Mouse (Mus musculus) heart, adult 18-20 months (tissue): Measurements from ENCODE around the gene Tmc5. TPM values are rescaled to one million over a fixed set of nuclear protein-coding genes. Genes with fewer than 3 reads are reported as not detected.
A peak's percentile ranks its signal among the peaks of the same experiment; 100 is the strongest.

ENCODE experiments used
- DNase-seq, 2 experiments: peaks; one replicate each; pipeline ENCODE4 v3.0.0; 2021 to 2022; ENCODE audit warnings: mixed read lengths in 1 of 2
- total RNA-seq, 2 experiments: library from RNA; stranded (reverse); gene quantifications; 2 replicates each; pipeline ENCODE4 v1.2.3; 2021

Tmc5 gene
- total RNA-seq, 2 experiments from 2014 or later, result 0.17 to 0.87 TPM

DNA sequence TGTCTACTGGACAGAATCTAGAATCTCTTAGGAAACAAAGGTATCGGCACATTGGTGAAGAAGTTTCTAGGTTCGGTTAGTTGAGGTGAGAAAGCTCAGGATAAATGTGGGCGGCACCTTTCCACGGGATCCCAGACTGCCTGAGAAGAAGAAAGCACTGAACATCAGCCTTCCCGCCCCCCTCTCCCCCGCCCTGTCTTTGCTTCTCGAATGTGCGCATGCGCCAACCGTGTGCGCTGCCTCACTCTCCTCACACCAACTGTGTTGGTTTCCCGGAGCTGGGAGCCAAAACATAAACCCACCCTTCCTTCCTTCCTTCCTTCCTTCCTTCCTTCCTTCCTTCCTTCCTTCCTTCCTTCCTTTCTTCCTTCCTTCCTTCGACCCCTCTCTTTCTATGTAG is 13.6 kb downstream of the Tmc5 start:
- no peak for DNase-seq

DNA sequence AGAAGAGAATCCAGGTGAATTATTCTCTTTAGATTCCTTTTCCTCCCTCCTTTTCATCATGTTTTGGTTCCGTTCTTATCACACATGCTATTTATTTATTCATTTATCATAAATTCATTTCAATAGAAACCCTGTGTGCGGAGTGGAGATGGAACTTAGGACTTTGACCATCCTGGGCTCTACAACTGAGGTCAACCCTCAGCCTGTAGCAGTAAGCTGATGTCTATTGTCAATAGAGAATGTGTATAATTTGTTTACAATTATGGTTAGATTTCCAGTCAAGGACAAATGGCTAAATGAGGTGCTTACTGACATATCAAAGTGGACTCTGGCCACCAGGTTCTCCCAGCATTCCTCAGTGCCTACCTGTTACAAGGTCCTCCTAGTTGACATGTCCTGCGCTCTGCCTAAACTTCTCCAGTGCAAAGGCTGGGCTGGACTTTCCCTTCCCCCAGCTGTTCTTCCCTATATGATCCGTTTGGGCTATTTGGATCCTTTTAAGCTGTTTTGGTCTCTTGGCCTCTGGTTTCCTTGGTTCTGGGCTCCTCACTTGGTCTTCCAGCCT is 14.2 kb downstream of the Tmc5 start:
- DNase-seq, result no peak

DNA sequence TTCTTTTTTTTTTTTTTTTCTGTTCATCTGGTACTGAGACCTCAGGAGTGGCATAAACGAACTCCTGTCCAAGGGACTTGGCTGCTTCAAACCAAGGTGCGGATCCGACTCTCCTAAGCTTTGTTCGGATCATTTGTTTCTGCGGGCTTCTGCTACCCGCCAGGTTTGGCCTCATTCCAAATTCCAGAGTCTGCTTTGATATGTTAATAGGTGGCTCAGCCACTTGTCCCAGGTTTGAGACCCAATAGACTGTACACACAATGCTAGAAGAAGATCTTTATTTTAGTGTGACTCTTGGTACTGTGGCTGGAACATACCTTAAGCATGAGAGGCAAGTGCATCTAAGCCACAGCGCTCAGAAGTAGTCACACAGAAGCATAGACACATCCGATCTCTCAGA is 14.8 kb downstream of the Tmc5 start:
- no peak for DNase-seq

DNA sequence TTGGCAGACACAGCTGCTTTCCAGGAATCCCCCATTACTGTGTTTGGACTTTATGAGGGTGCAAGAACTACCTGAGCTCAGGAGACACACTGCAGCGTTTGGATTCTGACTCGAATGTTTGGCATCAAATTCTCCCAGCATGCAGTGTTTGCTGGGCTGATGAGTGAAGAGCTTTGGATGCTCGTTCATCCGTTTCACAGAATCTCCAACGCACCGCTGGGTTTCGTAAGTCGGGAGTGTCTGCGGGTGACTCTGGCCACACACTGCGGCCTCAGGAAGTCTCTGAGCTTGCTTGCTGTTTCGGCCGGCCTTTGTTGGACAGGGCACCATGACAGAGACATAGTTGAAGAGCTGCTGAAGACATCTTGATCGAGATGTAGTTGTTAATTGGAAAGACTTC is 17.0 kb downstream of the Tmc5 start:
- no peak for DNase-seq

DNA sequence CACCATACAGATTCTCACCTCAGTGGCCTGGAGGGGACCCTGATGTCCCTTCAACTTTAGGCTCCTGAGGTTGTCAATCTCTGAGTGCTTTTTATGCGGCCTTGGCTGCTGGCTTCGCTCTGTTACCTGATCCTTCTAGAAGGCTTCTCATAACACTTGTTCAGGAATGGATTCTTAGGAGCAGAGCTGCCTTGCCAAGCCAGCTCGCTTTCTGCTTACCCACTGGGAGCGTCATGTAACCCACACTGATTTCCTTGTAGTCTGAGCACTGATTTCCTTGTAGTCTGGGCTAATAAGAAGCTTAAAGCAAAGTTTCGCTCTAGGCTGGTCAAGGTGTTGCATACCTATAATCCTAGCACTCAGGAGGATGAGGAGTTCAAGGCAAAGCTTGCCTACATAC is 21.0 kb downstream of the Tmc5 start:
- no peak for DNase-seq

DNA sequence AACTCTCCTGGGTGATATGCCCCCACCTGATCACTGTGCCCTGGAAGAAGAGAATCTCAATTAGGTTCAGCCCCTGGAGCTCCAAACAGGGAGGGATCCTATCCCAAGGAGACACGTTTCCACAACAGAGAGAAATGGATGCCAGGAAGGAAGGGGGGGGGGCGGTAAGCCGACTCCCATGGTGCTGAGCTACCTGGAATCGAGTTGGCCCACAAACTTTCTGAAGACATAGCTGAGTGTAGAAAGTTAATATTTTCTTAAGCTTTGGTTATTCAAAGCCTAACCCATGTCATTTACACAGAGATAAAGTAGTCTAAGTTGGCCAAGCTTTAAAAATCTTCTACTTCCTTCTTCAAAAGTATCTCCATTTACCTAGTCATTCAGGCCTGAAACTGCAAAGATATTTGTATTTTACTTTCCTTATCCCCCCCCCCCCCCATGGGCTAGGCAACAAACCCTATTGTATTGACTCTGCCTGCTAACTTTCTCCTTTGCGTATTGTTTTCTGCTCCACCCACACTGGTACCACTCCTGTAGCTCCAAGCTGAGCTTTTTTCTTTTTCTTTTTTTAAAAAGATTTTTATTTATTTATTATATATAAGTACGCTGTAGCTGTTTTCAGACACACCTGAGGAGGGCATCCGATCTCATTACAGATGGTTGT is 23.3 kb downstream of the Tmc5 start:
- DNase-seq, result no peak

DNA sequence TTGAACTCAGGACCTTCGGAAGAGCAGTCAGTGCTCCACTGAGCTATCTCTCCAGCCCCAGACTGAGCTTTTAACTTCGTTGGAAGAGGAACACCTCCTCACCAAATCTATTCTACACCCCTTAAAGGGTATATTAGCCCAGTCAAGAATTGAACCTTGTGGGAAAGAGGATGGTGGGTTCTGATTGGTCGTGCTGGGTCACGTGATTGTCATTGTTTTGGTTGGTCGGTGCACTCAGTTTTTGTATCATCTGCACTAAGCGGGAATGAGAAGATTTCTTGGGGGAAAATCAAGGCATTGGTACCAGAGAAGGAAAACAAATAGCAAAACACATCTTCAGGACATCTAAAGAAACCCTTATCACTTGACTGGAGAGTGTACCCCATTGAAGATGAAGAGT is 24.0 kb downstream of the Tmc5 start:
- DNase-seq, result no peak

DNA sequence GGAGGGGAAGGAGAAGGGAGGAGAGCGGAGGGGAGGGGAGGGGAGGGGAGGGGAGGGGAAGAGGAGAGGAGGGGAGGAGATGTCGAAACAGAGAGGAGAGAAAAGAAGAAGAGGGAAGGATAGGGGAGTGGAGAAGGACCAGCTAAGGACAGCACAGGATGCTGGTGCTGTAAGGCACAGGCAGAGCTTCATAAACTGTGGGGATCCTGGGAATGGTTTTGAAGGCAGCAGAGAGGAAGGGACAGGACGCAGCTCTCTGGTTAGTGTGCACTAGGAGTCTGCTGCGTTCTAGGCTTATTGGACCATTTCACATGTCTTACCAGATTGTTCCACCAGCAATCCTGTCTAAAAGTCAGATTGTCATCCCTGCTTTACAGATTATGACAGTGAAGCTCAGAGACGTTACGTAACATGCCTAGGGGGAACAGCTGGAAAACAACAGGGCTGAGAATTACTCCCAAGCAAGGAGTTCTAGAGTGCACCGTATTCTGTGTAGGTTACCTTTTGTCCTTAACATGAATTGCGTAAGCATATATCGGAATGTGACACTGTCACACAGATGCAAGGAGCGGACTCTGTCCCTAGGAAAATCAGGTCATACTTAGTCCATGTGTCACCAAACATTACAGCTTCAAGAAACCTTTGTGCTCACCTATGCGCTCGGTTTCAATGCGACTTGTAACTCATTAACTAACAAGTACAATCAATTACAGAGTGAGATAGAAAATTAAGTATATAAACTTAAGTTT is 30.6 kb downstream of the Tmc5 start:
- no peak for DNase-seq

DNA sequence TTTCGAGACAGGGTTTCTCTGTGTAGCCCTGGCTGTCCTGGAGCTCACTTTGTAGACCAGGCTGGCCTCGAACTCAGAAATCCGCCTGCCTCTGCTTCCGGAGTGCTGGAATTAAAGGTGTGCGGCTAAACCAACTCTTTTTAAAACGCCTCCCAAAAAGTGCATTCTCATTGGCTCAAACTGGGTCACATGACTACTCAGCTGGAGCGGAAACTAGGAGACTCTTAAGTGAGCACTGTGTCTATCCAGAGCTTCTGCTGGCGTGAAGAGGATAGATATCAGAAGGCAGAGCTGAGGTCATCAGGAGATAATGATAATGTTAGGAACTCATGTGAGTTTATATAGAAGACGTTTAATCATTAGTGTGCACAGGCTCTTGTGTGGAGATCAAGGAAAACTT is 36.0 kb downstream of the Tmc5 start:
- no peak for DNase-seq

DNA sequence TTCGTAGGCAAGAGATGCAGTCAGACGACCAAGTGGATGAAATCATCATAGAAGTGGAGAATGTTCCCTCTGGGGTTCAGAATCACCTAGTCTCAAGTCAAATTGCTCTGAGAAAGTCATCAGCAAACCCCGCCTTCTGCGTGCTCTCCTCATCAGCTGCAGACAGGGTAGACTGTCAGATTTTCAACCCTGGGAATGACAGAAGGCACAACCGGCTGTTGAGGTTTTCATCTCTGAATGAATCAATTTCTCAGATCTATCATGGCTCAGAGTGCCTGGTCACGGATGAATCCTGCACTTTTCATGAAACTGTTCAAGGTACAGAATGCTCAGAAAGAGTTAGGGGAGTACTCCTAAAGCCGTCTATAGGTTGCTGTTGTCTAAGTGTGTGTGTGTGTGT is 36.9 kb downstream of the Tmc5 start:
- no peak for DNase-seq

DNA sequence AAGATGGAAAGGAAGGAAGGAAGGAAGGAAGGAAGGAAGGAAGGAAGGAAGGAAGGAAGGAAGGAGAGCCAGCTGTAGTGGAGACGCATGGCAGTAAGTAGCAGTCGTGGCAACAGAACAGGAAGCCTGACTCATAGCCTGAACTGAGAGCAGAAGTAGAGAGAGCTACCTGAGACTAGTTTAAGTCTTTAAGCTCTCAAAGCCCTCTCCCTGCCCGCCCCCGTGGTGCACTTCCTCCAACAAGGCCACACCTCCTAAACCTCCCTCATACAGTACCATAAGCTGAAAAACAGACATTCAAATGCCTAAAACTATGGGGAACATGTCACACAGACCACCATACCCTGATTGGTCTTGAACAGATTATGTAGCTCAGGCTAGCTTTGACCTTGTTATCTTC is 40.4 kb downstream of the Tmc5 start:
- no peak for DNase-seq

DNA sequence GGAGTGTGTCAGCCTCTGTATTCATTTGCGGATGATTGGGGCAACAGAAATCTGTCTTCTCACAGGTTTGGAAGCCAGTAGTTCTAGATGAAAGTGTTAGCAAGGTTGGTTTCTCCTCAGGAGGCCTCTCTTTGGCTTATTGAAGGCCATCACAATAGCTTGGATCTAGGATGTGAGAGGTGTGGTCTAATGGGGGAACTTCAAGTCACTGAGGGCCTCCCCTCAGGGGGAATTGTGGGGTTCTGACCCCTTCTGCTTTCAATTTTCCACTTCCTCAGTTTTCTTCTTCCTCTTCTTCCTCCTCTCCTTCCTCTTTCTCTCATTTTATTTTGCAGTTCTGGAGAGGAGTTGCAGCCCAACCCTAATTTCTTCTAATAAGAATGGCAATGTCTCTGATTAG is 49.1 kb downstream of the Tmc5 start:
- no peak for DNase-seq

DNA sequence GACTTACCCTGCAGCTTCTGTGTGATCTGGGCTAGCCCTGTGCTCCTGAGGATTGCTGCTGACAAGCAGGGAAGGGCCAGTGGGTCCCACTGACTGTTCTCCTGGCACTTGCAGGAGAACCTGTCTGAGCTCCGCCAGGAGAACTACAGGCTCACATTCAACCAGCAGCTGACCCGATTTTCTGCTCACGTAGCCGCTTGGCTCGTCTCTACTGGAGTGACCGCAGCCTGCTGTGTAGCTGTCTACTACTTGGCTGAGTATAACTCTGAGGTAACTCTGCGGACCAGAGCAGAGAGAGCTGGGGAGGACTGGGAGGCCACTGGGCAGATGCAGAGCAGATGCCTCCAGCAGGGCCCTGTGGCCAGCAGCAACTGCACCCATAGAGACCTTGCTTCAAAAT is 52.2 kb downstream of the Tmc5 start:
- peak in 1 of 2 experiments; percentile 3 for DNase-seq

DNA sequence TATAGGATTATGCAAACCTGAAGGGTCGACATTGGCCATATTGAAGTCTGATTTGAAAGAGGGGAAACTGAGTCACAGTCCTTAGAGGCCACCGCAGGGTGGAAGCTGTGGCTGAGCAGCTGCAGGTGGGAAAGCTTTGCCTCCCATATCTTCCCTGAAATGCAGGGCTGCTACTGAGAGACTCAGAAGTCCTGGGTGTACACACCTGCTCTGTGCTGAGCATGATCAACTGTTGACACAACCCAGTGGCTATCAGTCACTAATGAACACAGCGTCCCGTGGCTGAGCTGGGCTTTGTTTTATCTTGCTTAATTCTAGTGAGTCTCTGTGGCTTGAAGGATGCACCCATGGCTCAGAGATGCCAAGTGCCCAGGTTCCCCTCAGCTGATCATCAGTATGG is 53.0 kb downstream of the Tmc5 start:
- DNase-seq, result no peak

DNA sequence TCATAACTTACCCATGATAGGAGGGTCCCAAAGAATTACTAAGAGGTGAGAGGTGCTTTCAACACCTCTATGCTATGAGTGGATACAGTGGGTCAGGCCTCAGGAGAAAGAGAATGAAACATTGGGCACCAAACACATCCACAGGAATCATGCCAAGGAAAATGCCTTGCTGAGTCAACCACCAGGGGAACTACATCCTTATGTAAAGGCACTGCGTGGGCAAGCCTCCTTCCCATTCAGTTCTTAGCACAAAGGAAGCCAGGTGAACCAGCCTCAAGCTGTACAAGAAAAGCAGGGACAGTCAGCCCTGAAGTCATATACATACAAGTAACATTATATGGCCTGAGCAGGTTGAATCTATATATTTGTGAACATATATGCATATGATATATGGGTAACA is 53.8 kb downstream of the Tmc5 start:
- DNase-seq, result no peak

DNA sequence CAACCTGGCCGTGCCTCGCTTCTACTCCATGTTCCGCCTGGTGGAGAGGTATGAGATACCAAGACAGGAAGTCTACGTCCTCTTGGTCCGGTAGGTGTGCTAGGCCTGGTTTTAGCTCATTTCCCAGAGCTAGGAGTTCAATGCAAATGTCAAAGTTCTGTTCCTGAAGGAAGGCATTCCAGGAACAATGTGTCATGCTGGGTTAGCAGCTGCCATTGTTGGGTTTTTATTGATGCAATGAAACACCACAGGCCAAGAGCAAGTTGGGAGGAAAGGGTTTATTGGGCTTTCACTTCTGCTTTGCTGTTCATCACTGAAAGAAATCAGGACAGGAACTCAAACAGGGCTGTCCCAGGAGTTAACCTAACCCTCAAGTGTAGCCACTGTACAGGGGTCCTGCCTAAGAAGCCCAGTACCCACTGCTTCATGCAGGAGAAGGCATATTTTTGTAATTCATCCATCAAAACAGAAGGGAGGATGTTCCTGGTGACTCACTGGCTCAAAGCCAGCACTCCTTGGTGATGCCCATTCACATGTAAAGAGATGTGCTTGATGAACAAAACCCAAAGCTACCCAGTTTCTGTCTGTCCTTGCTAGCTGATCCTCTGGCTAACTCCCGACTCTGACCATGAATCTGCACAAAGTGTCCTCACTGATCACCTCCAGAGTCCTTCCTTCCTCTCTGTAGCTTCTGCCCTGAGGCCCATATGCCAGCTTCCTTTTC is 55.6 kb downstream of the Tmc5 start:
- DNase-seq, result no peak

DNA sequence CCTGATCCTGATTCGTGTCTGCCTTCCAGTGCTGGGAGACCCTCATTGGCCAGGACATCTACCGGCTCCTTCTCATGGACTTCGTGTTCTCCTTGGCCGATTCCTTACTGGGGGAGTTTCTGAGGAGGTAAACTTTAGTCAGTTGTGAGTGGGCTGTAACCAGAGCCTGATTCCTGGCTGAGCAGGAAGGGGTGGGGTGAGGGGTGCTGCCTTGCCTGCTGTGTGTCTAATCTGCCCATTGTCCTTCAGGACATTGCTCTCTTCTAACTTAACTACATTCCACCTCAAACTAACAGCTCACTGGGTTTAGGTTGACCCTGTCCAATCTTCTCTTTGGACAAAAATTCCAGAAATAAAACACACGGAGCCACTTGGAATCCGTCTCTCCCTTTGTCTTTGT is 59.6 kb downstream of the Tmc5 start:
- DNase-seq, result no peak

DNA sequence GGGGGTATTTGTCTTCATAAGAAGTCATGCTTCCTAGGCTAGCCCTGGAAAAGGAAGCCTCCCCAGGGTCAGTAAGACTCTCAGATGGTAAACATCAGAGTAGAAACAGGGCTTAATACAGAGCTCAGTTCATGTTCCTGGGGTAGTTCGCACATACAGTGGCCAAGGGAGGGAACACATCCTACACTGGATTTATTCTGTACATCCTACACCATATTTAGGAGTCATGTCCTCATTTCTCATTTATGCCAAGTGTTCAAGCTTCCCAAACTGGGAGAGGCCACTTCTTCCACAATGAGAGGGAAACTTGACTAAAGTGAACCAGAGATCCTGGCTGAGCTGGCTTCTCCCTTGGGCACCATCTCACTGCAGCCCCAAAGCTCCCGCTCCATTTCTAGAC is 70.7 kb downstream of the Tmc5 start:
- no peak for DNase-seq

DNA sequence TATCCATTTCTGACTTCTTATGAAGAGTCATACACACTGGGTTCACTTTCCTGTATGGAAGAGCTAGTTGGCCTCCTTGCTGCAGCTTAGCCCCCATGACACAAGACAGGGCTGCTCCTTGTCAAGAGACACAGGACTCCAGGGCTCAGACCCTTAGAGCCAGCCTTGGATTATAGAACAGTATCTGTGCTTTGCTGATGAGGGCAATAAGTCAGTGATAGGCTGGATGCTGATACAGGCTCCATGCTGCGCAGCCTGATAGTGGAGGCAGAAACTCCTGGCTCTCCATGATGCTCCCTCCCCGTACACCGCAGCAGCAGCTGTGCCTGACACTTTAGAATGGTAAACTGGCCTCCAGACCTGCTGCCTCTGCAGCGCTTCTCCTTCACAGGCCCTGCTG is 73.0 kb downstream of the Tmc5 start:
- DNase-seq, result no peak

DNA sequence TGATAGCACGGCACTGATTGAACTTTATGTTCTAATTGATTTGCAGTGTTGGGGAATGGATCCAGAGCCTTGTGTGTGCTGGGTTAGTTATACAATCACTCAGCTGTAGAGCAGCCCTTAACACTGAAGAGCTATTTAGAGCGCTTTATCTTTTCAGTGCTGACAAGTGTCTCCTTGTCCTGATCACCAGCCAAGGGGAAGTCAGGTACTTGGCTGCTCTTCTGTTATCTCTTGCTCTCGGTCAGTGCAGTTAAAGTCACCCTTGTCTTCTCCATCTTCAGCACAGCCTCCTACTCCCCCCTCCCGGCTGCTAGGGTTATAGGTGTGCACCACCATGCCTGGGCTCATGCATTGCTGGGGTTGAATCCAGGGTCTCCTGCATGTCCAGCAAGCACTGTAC is 79.7 kb downstream of the Tmc5 start:
- peak; percentile 40 to 67 for DNase-seq

DNA sequence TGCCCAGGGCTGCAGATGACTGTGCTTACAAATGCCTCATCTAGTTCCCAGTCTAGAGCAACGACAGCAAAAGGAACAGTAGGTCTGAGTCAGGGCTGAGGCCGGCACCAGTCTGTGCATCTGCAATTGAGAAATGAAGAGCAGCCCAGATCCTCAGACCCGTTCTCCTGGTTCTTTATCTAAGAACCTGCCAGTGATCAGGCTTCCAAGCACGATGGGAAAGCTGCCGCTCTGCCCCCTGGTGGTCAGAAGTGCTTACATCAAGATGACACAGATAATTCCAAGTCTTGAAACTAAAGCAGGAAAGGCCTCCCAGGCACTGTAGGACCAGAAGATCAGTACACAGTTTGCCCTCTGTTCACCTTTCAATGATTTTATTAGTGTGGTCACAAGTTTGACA is 91.1 kb downstream of the Tmc5 start:
- peak; percentile 51 to 83 for DNase-seq

DNA sequence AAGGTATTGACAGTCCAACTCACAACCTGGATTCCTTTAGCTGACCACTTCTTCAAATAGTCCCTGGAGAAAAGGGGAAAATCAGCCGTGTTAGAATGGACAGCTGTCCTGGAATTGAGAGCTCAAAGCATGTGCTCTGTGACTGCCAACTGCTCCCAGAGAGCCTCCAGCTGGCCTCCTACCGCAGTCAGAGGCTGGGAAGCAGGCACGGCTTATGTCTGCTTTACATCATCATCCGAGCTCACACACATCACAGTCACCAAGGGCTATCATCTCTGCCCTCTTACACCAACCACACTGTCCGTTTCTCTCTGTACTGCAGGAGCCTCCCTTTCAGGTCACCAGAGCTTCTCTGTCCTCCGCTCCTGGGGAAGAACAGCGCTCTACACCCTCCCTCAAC is 92.0 kb downstream of the Tmc5 start:
- DNase-seq, result no peak

DNA sequence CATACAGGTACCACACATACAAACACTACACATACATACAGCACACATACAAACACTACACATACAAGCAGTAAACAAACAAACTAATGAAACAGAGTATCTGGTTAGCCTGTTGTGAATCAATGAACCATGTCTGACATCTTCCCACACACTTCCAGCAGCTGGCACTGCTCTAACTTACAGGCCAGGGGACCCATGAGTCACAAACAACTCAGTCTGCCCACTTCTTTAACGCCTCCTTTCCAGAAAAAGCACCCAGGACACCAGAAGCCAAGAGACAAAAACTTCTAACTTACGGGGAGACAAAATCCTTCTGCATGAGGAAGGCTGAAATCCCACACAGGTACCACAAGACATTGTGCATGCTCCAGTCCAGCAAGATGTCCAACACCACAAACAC is 94.2 kb downstream of the Tmc5 start:
- DNase-seq, result no peak
